Mouse (Mus musculus): ENCODE results near the gene Deaf1. TPM values are rescaled to one million over a fixed set of nuclear protein-coding genes. Genes with fewer than 3 reads are reported as not detected.

The Deaf1 gene
- polyA plus RNA-seq (2015; fragmentation: Nextera tagmentation; extraction: Ambion mirVana): 68.6 and 70.8 TPM in 2 replicates

- under 1% methylated on average over 105 of the region's 105 CpGs for WGBS
- Histone ChIP-seq H3K4me2 (peak within 1 kb of the TSS; percentile 96), H3K4me3 (peak within 1 kb of the TSS; percentile 70), H3K27me3 (no peaks in the 10 kb centered on the region), H3K9ac (peak within 1 kb of the TSS; percentile 90), H3K36me3 (peaks cover 20% of the 10 kb centered on the region), H3K9me3 (no peaks in the 10 kb centered on the region), H3K4me1 (peaks cover 25% of the 10 kb centered on the region), H3K27ac (peak within 1 kb of the TSS; percentile 99)
- peak; percentile 95 for ATAC-seq (ENCODE audit: insufficient number of reproducible peaks, low FRiP score, low TSS enrichment, low read depth)
Observed at GRCm38 (mm10) chr7:141327469-141328372, at the start of gene Deaf1, which contains the start of gene Tmem80. Deaf1 (minus strand) TSS chr7:141327690. Tmem80 (plus strand) TSS chr7:141327739.

- H3K27ac ChIP-seq: no peak overlapping the region
- H3K4me3 ChIP-seq: no peak overlapping the region
- no peak for ATAC-seq (ENCODE audit: insufficient number of reproducible peaks, low FRiP score, low TSS enrichment, low read depth)
- no peaks in the 10 kb centered on the region for H3K9me3 ChIP-seq
- H3K4me1 ChIP-seq: no peaks in the 10 kb centered on the region
- no peak overlapping the region for H3K9ac ChIP-seq
- H3K36me3 ChIP-seq: no peaks in the 10 kb centered on the region
- no peak overlapping the region for H3K4me2 ChIP-seq
- no peaks in the 10 kb centered on the region for H3K27me3 ChIP-seq
Observed at GRCm38 (mm10) chr7:141374399-141374798, 46.9 kb upstream of the Deaf1 start.

GRCm38 (mm10) chr7:141373611-141374010, 46.1 kb upstream of the Deaf1 start:
- no peak overlapping the region for H3K4me2 ChIP-seq
- no peak overlapping the region for H3K27ac ChIP-seq
- no peaks in the 10 kb centered on the region for H3K4me1 ChIP-seq
- no peak overlapping the region for H3K4me3 ChIP-seq
- ATAC-seq (ENCODE audit: insufficient number of reproducible peaks, low FRiP score, low TSS enrichment, low read depth): no peak
- H3K27me3 ChIP-seq: no peaks in the 10 kb centered on the region
- no peaks in the 10 kb centered on the region for H3K9me3 ChIP-seq
- H3K36me3 ChIP-seq: no peaks in the 10 kb centered on the region
- WGBS: 74% methylated on average over 6 of the region's 6 CpGs
- no peak overlapping the region for H3K9ac ChIP-seq

- Histone ChIP-seq H3K36me3 (no peaks in the 10 kb centered on the region), H3K27ac (no peak overlapping the region), H3K9ac (no peak overlapping the region), H3K4me1 (no peaks in the 10 kb centered on the region), H3K4me3 (no peak overlapping the region), H3K27me3 (no peaks in the 10 kb centered on the region), H3K9me3 (no peaks in the 10 kb centered on the region), H3K4me2 (no peak overlapping the region)
- no peak for ATAC-seq (ENCODE audit: insufficient number of reproducible peaks, low FRiP score, low TSS enrichment, low read depth)
- 56% methylated on average over 6 of the region's 6 CpGs for WGBS
Observed at GRCm38 (mm10) chr7:141371942-141372595, 44.6 kb upstream of the Deaf1 start.

- 65% methylated on average over 5 of the region's 5 CpGs for WGBS
- no peak overlapping the region for H3K4me2 ChIP-seq
- H3K36me3 ChIP-seq: no peaks in the 10 kb centered on the region
- no peaks in the 10 kb centered on the region for H3K27me3 ChIP-seq
- H3K9me3 ChIP-seq: no peaks in the 10 kb centered on the region
- no peak overlapping the region for H3K27ac ChIP-seq
- no peak overlapping the region for H3K4me3 ChIP-seq
- no peak overlapping the region for H3K9ac ChIP-seq
- H3K4me1 ChIP-seq: no peaks in the 10 kb centered on the region
- ATAC-seq (ENCODE audit: insufficient number of reproducible peaks, low FRiP score, low TSS enrichment, low read depth): no peak
Observed at GRCm38 (mm10) chr7:141369918-141370317, 42.4 kb upstream of the Deaf1 start.

- H3K4me1 ChIP-seq: no peaks in the 10 kb centered on the region
- H3K9me3 ChIP-seq: no peaks in the 10 kb centered on the region
- H3K4me3 ChIP-seq: no peak overlapping the region
- 82% methylated on average over 4 of the region's 4 CpGs for WGBS
- H3K9ac ChIP-seq: no peak overlapping the region
- no peaks in the 10 kb centered on the region for H3K36me3 ChIP-seq
- no peak overlapping the region for H3K4me2 ChIP-seq
- ATAC-seq (ENCODE audit: insufficient number of reproducible peaks, low FRiP score, low TSS enrichment, low read depth): no peak
- H3K27me3 ChIP-seq: no peaks in the 10 kb centered on the region
- no peak overlapping the region for H3K27ac ChIP-seq
Observed at GRCm38 (mm10) chr7:141367358-141367757, 39.9 kb upstream of the Deaf1 start.

GRCm38 (mm10) chr7:141365049-141365445, 37.6 kb upstream of the Deaf1 start:
- H3K4me1 ChIP-seq: peaks cover 5% of the 10 kb centered on the region; the same call in 1 of the 2 replicates
- no peaks in the 10 kb centered on the region for H3K9me3 ChIP-seq
- 65% methylated on average over 3 of the region's 3 CpGs for WGBS
- H3K27ac ChIP-seq: no peak overlapping the region
- ATAC-seq (ENCODE audit: insufficient number of reproducible peaks, low FRiP score, low TSS enrichment, low read depth): no peak
- H3K4me3 ChIP-seq: no peak overlapping the region
- H3K4me2 ChIP-seq: no peak overlapping the region
- peaks cover 19% of the 10 kb centered on the region for H3K27me3 ChIP-seq
- H3K36me3 ChIP-seq: no peaks in the 10 kb centered on the region
- no peak overlapping the region for H3K9ac ChIP-seq

- Histone ChIP-seq H3K4me3 (no peak overlapping the region), H3K4me2 (no peak overlapping the region), H3K27me3 (peaks cover 19% of the 10 kb centered on the region), H3K9me3 (no peaks in the 10 kb centered on the region), H3K9ac (no peak overlapping the region), H3K27ac (no peak overlapping the region), H3K4me1 (peaks cover 5% of the 10 kb centered on the region; the same call in 1 of the 2 replicates), H3K36me3 (no peaks in the 10 kb centered on the region)
- no peak for ATAC-seq (ENCODE audit: insufficient number of reproducible peaks, low FRiP score, low TSS enrichment, low read depth)
- 74% methylated on average over 5 of the region's 5 CpGs for WGBS
Observed at GRCm38 (mm10) chr7:141364349-141365048, 37.0 kb upstream of the Deaf1 start.

GRCm38 (mm10) chr7:141363752-141364125, 36.2 kb upstream of the Deaf1 start:
- ATAC-seq (ENCODE audit: insufficient number of reproducible peaks, low FRiP score, low TSS enrichment, low read depth): no peak
- no peak overlapping the region for H3K4me3 ChIP-seq
- H3K4me2 ChIP-seq: no peak overlapping the region
- H3K27ac ChIP-seq: no peak overlapping the region
- H3K4me1 ChIP-seq: peaks cover 5% of the 10 kb centered on the region; the same call in 1 of the 2 replicates
- WGBS: 65% methylated on average over 2 of the region's 2 CpGs
- H3K36me3 ChIP-seq: no peaks in the 10 kb centered on the region
- no peaks in the 10 kb centered on the region for H3K9me3 ChIP-seq
- H3K9ac ChIP-seq: no peak overlapping the region
- H3K27me3 ChIP-seq: peaks cover 19% of the 10 kb centered on the region

- Histone ChIP-seq H3K4me2 (no peak overlapping the region), H3K4me1 (peaks cover 5% of the 10 kb centered on the region; the same call in 1 of the 2 replicates), H3K9me3 (no peaks in the 10 kb centered on the region), H3K4me3 (no peak overlapping the region), H3K9ac (no peak overlapping the region), H3K36me3 (no peaks in the 10 kb centered on the region), H3K27ac (no peak overlapping the region), H3K27me3 (peaks cover 19% of the 10 kb centered on the region)
- ATAC-seq (ENCODE audit: insufficient number of reproducible peaks, low FRiP score, low TSS enrichment, low read depth): 0 out of 2 replicates have a peak, but pooled peaks have one; percentile 45
- WGBS: 51% methylated on average over 4 of the region's 4 CpGs
Observed at GRCm38 (mm10) chr7:141363106-141363751, 35.7 kb upstream of the Deaf1 start.

GRCm38 (mm10) chr7:141361510-141361909, 34.0 kb upstream of the Deaf1 start:
- WGBS: 13% methylated on average over 24 of the region's 24 CpGs

More at GRCm38 (mm10) chr7:141361510-141361909, 34.0 kb upstream of the Deaf1 start:
- Histone ChIP-seq H3K4me2 (0 out of 2 replicates have a peak overlapping the region, but pooled peaks have one; percentile 12), H3K4me1 (peaks cover 5% of the 10 kb centered on the region; the same call in 1 of the 2 replicates), H3K27me3 (peaks cover 19% of the 10 kb centered on the region), H3K9me3 (no peaks in the 10 kb centered on the region), H3K4me3 (no peak overlapping the region), H3K27ac (no peak overlapping the region), H3K36me3 (no peaks in the 10 kb centered on the region), H3K9ac (no peak overlapping the region)
- ATAC-seq (ENCODE audit: insufficient number of reproducible peaks, low FRiP score, low TSS enrichment, low read depth): no peak
